Mouse (Mus musculus): ENCODE measurements around the gene Hist2h2aa1. TPM values are rescaled to one million over a fixed set of nuclear protein-coding genes. Genes with fewer than 3 reads are reported as not detected.
"Not testable (repeated sequence)": the region's sequence is repeated elsewhere in the genome, so short reads cannot be mapped to it uniquely, and the experiment has no call there.

The Hist2h2aa1 gene
- polyA plus RNA-seq, 1 experiment from 2014 or later, result 27.1 TPM

DNA sequence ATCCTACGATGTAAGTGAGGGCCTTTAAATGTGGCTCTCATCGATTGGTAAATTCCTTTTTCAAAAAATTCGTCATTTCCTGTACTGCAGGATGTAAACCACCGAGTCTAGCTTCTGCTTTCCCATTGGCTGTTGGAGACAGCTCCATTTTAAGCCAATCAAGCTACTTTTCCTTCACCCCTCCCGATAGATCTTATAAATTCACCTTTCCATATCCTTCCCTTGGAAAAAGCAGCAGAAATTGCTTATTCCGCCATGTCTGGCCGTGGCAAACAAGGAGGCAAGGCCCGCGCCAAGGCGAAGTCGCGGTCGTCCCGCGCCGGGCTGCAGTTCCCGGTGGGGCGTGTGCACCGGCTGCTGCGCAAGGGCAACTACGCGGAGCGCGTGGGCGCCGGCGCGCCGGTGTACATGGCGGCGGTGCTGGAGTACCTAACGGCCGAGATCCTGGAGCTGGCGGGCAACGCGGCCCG lies 25.6 kb upstream of the Hist2h2aa1 start, which contains the start of the genes Bola1 and Hist2h2ab:
Gene Bola1, minus strand, starts transcription at position 49 of the 470 bp plus-strand sequence.
Gene Hist2h2ab, plus strand, starts transcription at position 205 of the 470 bp plus-strand sequence.
- Histone ChIP-seq H3K4me1 (peaks cover 34% of the 10 kb centered on the region), H3K9me3 (no peaks in the 10 kb centered on the region), H3K36me3 (no peaks in the 10 kb centered on the region), H3K27ac (replicated peaks) (peak within 1 kb of the TSS; percentile 98), H3K4me2 (replicated peaks) (peak within 1 kb of the TSS; percentile 79), H3K27me3 (no peaks in the 10 kb centered on the region), H3K4me3 (peak within 1 kb of the TSS; percentile 61), H3K9ac (replicated peaks) (peak within 1 kb of the TSS; percentile 84)
- under 1% methylated on average over 37 of the region's 37 CpGs for WGBS
- peak; percentile 83 for ATAC-seq (ENCODE audit: low FRiP score, low read depth)

GRCm38 (mm10) chr3:96220131-96220764 lies 25.0 kb upstream of the Hist2h2aa1 start:
- under 1% methylated on average over 35 of the region's 47 CpGs for WGBS
- not testable (repeated sequence) for H3K9me3 ChIP-seq, H3K27me3 ChIP-seq, H3K36me3 ChIP-seq
- peak overlapping the region; percentile 84 for H3K9ac ChIP-seq (replicated peaks)
- peak overlapping the region; percentile 79 for H3K4me2 ChIP-seq (replicated peaks)
- peak; percentile 20; the same call in 1 of the 2 replicates for ATAC-seq (ENCODE audit: low FRiP score, low read depth)
- peak overlapping the region; percentile 61 for H3K4me3 ChIP-seq
- H3K27ac ChIP-seq (replicated peaks), result peak overlapping the region; percentile 98
- peaks cover 36% of the 10 kb centered on the region for H3K4me1 ChIP-seq

DNA sequence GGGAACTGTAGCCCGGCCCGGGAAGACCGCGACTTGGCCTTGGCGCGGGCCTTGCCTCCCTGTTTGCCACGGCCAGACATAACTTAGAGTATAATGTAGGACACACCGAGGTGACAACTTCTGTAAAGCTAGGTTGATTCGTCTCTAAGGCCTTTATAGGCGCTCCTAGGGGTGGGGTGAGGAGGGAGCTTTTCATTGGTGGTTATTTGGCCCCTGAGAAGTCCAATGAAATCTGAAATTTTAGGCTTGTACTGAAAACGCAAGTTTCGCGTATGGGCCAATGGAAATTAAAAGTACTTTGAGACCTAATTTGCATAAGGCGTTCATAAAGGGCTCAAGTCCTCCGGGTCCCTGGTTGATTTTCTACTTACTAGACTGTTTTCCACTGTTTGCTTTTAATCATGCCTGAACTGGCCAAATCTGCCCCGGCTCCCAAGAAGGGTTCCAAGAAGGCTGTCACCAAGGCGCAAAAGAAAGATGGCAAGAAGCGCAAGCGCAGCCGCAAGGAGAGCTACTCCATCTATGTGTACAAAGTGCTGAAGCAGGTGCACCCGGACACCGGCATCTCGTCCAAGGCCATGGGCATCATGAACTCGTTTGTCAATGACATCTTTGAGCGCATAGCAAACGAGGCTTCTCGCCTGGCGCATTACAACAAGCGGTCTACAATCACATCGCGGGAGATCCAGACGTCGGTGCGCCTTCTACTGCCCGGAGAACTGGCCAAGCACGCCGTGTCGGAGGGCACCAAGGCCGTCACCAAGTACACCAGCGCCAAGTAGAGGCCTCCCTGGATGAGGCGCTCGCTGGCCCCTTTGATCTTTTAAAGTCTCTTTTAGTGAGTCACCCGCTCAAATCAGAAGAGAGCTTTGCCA lies 24.3 kb upstream of the Hist2h2aa1 start, which contains the start of the genes Hist2h2ac and Hist2h2be:
Gene Hist2h2ac, minus strand, starts transcription at position 116 of the 875 bp plus-strand sequence.
Gene Hist2h2be, plus strand, starts transcription at position 355 of the 875 bp plus-strand sequence.
- Histone ChIP-seq H3K27me3 (no peaks in the 10 kb centered on the region), H3K4me3 (peak within 1 kb of the TSS; percentile 61), H3K4me2 (replicated peaks) (peak within 1 kb of the TSS; percentile 79), H3K9me3 (no peaks in the 10 kb centered on the region), H3K4me1 (peaks cover 42% of the 10 kb centered on the region), H3K27ac (replicated peaks) (peak within 1 kb of the TSS; percentile 98), H3K36me3 (no peaks in the 10 kb centered on the region), H3K9ac (replicated peaks) (peak within 1 kb of the TSS; percentile 84)
- under 1% methylated on average over 43 of the region's 43 CpGs for WGBS
- peak; percentile 82 for ATAC-seq (ENCODE audit: low FRiP score, low read depth)

DNA sequence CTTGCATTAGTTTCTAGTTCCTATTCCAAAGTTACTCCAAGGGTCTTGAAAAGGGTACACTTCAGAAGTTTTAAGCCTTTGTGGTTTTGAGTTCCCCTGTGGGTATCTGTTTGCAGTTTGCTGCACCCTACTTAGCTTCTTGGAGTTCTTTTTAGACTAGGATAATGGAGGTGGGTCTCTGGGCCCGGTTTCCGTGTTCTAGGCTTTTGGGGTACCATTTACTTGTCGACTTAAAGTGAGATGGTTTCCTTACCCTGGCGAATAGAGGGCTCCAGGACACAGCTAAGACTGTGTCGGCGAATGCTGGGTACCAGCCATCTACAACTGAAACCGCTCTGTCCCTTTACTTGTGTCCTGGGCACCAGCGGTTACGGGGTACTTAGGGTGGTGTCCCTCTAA lies 23.7 kb upstream of the Hist2h2aa1 start:
- peaks cover 46% of the 10 kb centered on the region for H3K4me1 ChIP-seq
- H3K9ac ChIP-seq (replicated peaks), result peak overlapping the region; percentile 84
- H3K4me2 ChIP-seq (replicated peaks), result peak overlapping the region; percentile 79
- no peaks in the 10 kb centered on the region for H3K9me3 ChIP-seq
- H3K27ac ChIP-seq (replicated peaks), result peak overlapping the region; percentile 98
- no peak for ATAC-seq (ENCODE audit: low FRiP score, low read depth)
- WGBS, result 15% methylated on average over 9 of the region's 9 CpGs
- H3K36me3 ChIP-seq, result no peaks in the 10 kb centered on the region
- no peaks in the 10 kb centered on the region for H3K27me3 ChIP-seq
- peak overlapping the region; percentile 61 for H3K4me3 ChIP-seq

- no peaks in the 10 kb centered on the region for H3K27me3 ChIP-seq
- H3K27ac ChIP-seq (replicated peaks), result no peak overlapping the region
- ATAC-seq (ENCODE audit: low FRiP score, low read depth), result no peak
- no peak overlapping the region for H3K4me3 ChIP-seq
- H3K9me3 ChIP-seq, result no peaks in the 10 kb centered on the region
- peak overlapping the region; percentile 79 for H3K4me2 ChIP-seq (replicated peaks)
- H3K4me1 ChIP-seq, result peaks cover 46% of the 10 kb centered on the region
- WGBS, result 89% methylated on average over 4 of the region's 4 CpGs
- peak overlapping the region; percentile 84; the same call in 1 of the 2 replicates for H3K9ac ChIP-seq (replicated peaks)
- no peaks in the 10 kb centered on the region for H3K36me3 ChIP-seq
These were observed 22.5 kb upstream of the Hist2h2aa1 start for GRCm38 (mm10) chr3:96222774-96223173.

GRCm38 (mm10) chr3:96225421-96225820 lies 19.9 kb upstream of the Hist2h2aa1 start:
- H3K27me3 ChIP-seq, result no peaks in the 10 kb centered on the region
- no peak overlapping the region for H3K27ac ChIP-seq (replicated peaks)
- no peak overlapping the region for H3K4me3 ChIP-seq
- WGBS, result 15% methylated on average over 2 of the region's 2 CpGs
- ATAC-seq (ENCODE audit: low FRiP score, low read depth), result no peak
- peaks cover 41% of the 10 kb centered on the region for H3K4me1 ChIP-seq
- no peaks in the 10 kb centered on the region for H3K36me3 ChIP-seq
- H3K9ac ChIP-seq (replicated peaks), result no peak overlapping the region
- H3K9me3 ChIP-seq, result no peaks in the 10 kb centered on the region
- H3K4me2 ChIP-seq (replicated peaks), result no peak overlapping the region

- 68% methylated on average over 8 of the region's 8 CpGs for WGBS
These were observed 18.3 kb upstream of the Hist2h2aa1 start for GRCm38 (mm10) chr3:96226695-96227648.

GRCm38 (mm10) chr3:96228828-96229227 lies 16.5 kb upstream of the Hist2h2aa1 start:
- Histone ChIP-seq H3K9me3 (no peaks in the 10 kb centered on the region), H3K9ac (replicated peaks) (no peak overlapping the region), H3K27ac (replicated peaks) (no peak overlapping the region), H3K4me3 (no peak overlapping the region), H3K4me1 (peaks cover 19% of the 10 kb centered on the region; the same call in 1 of the 2 replicates), H3K36me3 (no peaks in the 10 kb centered on the region), H3K4me2 (replicated peaks) (no peak overlapping the region), H3K27me3 (no peaks in the 10 kb centered on the region)
- no peak for ATAC-seq (ENCODE audit: low FRiP score, low read depth)
- WGBS, result 66% methylated on average over 2 of the region's 2 CpGs

More at GRCm38 (mm10) chr3:96226695-96227648, 18.3 kb upstream of the Hist2h2aa1 start:
- Histone ChIP-seq H3K27ac (replicated peaks) (no peak overlapping the region), H3K4me1 (peaks cover 30% of the 10 kb centered on the region), H3K36me3 (no peaks in the 10 kb centered on the region), H3K27me3 (no peaks in the 10 kb centered on the region), H3K9ac (replicated peaks) (no peak overlapping the region), H3K4me3 (no peak overlapping the region), H3K9me3 (no peaks in the 10 kb centered on the region), H3K4me2 (replicated peaks) (no peak overlapping the region)
- no peak for ATAC-seq (ENCODE audit: low FRiP score, low read depth)

DNA sequence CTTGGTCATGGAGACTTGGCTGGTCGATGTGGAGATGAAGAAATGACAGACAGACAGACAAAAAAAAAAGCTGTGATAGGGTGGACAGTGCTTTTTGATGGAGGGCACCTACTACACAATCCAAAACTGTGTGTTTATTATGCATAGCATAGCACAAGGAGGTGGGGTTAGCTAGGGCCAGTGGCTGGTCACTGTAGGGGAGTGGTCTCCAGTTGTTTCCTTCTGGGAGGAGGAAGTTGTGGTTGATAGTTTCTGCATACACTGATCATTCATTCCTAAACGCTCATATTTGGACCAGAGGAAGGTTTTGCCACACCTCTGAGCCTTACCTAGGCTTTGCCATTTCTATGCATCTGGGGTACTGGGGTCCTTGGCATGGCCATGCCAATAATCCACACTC lies 14.9 kb upstream of the Hist2h2aa1 start:
- no peak overlapping the region for H3K27ac ChIP-seq (replicated peaks)
- WGBS, result 71% methylated on average over 2 of the region's 2 CpGs

GRCm38 (mm10) chr3:96230910-96231757 lies 14.2 kb upstream of the Hist2h2aa1 start:
- H3K27me3 ChIP-seq, result no peaks in the 10 kb centered on the region
- H3K4me1 ChIP-seq, result 0 out of 2 replicates have a peak, but pooled peaks cover 3% of the 10 kb centered on the region
- H3K9me3 ChIP-seq, result no peaks in the 10 kb centered on the region
- no peak overlapping the region for H3K9ac ChIP-seq (replicated peaks)
- no peaks in the 10 kb centered on the region for H3K36me3 ChIP-seq
- 74% methylated on average over 4 of the region's 4 CpGs for WGBS
- H3K27ac ChIP-seq (replicated peaks), result no peak overlapping the region
- no peak for ATAC-seq (ENCODE audit: low FRiP score, low read depth)
- no peak overlapping the region for H3K4me3 ChIP-seq
- H3K4me2 ChIP-seq (replicated peaks), result no peak overlapping the region

More for the DNA sequence above, 14.9 kb upstream of the Hist2h2aa1 start:
- H3K9me3 ChIP-seq, result no peaks in the 10 kb centered on the region
- no peak overlapping the region for H3K9ac ChIP-seq (replicated peaks)
- no peak for ATAC-seq (ENCODE audit: low FRiP score, low read depth)
- H3K27me3 ChIP-seq, result no peaks in the 10 kb centered on the region
- H3K4me1 ChIP-seq, result peaks cover 9% of the 10 kb centered on the region; the same call in 1 of the 2 replicates
- H3K4me3 ChIP-seq, result no peak overlapping the region
- no peak overlapping the region for H3K4me2 ChIP-seq (replicated peaks)
- H3K36me3 ChIP-seq, result no peaks in the 10 kb centered on the region
